In genomic region chr4:155831831-155832230, GRCm38 (mm10) we compare ENCODE assay signal across 8 mouse cellular contexts. TPM values are rescaled to one million over a fixed set of nuclear protein-coding genes. Genes with fewer than 3 reads are reported as not detected.
DNase-seq lines count a peak whose midpoint lies in the region; ATAC-seq lines count a peak whose summit lies in the region.

No protein-coding gene starts in this region.

- no peak for DNase-seq in heart, postnatal 25 days (ENCODE audit: low spot score)
- DNase-seq in NIH3T3 (ENCODE audit: low read depth) = peak; percentile 21
- DNase-seq in testis, postnatal 10 days (ENCODE audit: low spot score) = peak; percentile 62
- DNase-seq in urinary bladder, postnatal 25 days (ENCODE audit: low spot score) = no peak
- no peak for DNase-seq in cerebellum, adult 11-12 months

- ATAC-seq in heart, embryonic 12.5 days (ENCODE audit: insufficient number of reproducible peaks, low FRiP score) = peak; percentile 36
- ATAC-seq in hindbrain, embryonic 13.5 days (ENCODE audit: low FRiP score) = no peak; the same call in none of the 2 replicates
- peak; percentile 19 for ATAC-seq in liver, embryonic 15.5 days (ENCODE audit: insufficient read depth)

- H3K4me1 ChIP-seq in heart, embryonic 12.5 days (replicated peaks) = peaks cover 27% of the 10 kb centered on the region
- peaks cover 29% of the 10 kb centered on the region for H3K4me1 ChIP-seq in hindbrain, embryonic 13.5 days (replicated peaks)
- peaks cover 33% of the 10 kb centered on the region for H3K4me1 ChIP-seq in liver, embryonic 15.5 days (replicated peaks)

- under 1% methylated on average over 25 of the region's 25 CpGs for WGBS in heart, embryonic 12.5 days
- WGBS in hindbrain, embryonic 13.5 days = under 1% methylated on average over 25 of the region's 25 CpGs
- WGBS in liver, embryonic 15.5 days (ENCODE audit: insufficient replicate concordance) = under 1% methylated on average over 25 of the region's 25 CpGs

- intact Hi-C loops in heart, postnatal 25 days (cut with DNase I) = loop anchor here (2.0 to 5.0 kb wide), 3 partner anchors 19 to 110 kb away; partner anchors contain the start of genes Acap3, Ccnl2, Pusl1 and Ube2j2

- H3K27ac ChIP-seq in heart, embryonic 12.5 days (ENCODE audit: poor library complexity, severe bottlenecking) = peak overlapping the region; percentile 90
- peak overlapping the region; percentile 89 for H3K27ac ChIP-seq in hindbrain, embryonic 13.5 days
- peak overlapping the region; percentile 93 for H3K27ac ChIP-seq in liver, embryonic 15.5 days (replicated peaks)

- peaks cover 27% of the 10 kb centered on the region for H3K36me3 ChIP-seq in heart, embryonic 12.5 days
- peaks cover 10% of the 10 kb centered on the region for H3K36me3 ChIP-seq in hindbrain, embryonic 13.5 days
- H3K36me3 ChIP-seq in liver, embryonic 15.5 days (replicated peaks) = peaks cover 29% of the 10 kb centered on the region

- H3K9ac ChIP-seq in heart, embryonic 12.5 days = peak overlapping the region; percentile 95
- H3K9ac ChIP-seq in hindbrain, embryonic 13.5 days = peak overlapping the region; percentile 91
- H3K9ac ChIP-seq in liver, embryonic 15.5 days = peak overlapping the region; percentile 89

- peak overlapping the region; percentile 86 for H3K4me3 ChIP-seq in heart, embryonic 12.5 days
- peak overlapping the region; percentile 89 for H3K4me3 ChIP-seq in hindbrain, embryonic 13.5 days
- peak overlapping the region; percentile 93 for H3K4me3 ChIP-seq in liver, embryonic 15.5 days (replicated peaks)

- no peaks in the 10 kb centered on the region for H3K9me3 ChIP-seq in heart, embryonic 12.5 days (replicated peaks)
- H3K9me3 ChIP-seq in hindbrain, embryonic 13.5 days = no peaks in the 10 kb centered on the region
- no peaks in the 10 kb centered on the region for H3K9me3 ChIP-seq in liver, embryonic 15.5 days (replicated peaks)

- peak overlapping the region; percentile 91 for H3K4me2 ChIP-seq in heart, embryonic 12.5 days
- H3K4me2 ChIP-seq in hindbrain, embryonic 13.5 days = peak overlapping the region; percentile 99
- peak overlapping the region; percentile 90 for H3K4me2 ChIP-seq in liver, embryonic 15.5 days

- H3K27me3 ChIP-seq in heart, embryonic 12.5 days (replicated peaks) = no peaks in the 10 kb centered on the region
- H3K27me3 ChIP-seq in hindbrain, embryonic 13.5 days = no peaks in the 10 kb centered on the region
- no peaks in the 10 kb centered on the region for H3K27me3 ChIP-seq in liver, embryonic 15.5 days

RNA-seq across cellular contexts. Expression of gene Aurkaip1, which starts 0.8 kb away (rescaled TPM):
- polyA plus RNA-seq in heart, embryonic 12.5 days (2016; fragmentation: Nextera tagmentation; extraction: Ambion mirVana) = 128 and 132 TPM in 2 replicates
- 100 to 1,000 TPM; 108 to 109 TPM for total RNA-seq in heart, postnatal 25 days (2021)
- polyA plus RNA-seq in hindbrain, embryonic 13.5 days (2015; fragmentation: Nextera tagmentation; extraction: Ambion mirVana) = 142 and 148 TPM in 2 replicates
- polyA plus RNA-seq in liver, embryonic 15.5 days (2015; fragmentation: Nextera tagmentation; extraction: Ambion mirVana) = 94.0 and 108 TPM in 2 replicates

RNA-seq across cellular contexts. Expression of gene Mxra8, which starts 7.6 kb away (rescaled TPM):
- 50.2 and 62.4 TPM in 2 replicates for polyA plus RNA-seq in heart, embryonic 12.5 days (2016; fragmentation: Nextera tagmentation; extraction: Ambion mirVana)
- total RNA-seq in heart, postnatal 25 days (2021) = 10 to 100 TPM; 30.5 to 33.0 TPM
- polyA plus RNA-seq in hindbrain, embryonic 13.5 days (2015; fragmentation: Nextera tagmentation; extraction: Ambion mirVana) = 30.8 and 34.4 TPM in 2 replicates
- polyA plus RNA-seq in liver, embryonic 15.5 days (2015; fragmentation: Nextera tagmentation; extraction: Ambion mirVana) = 7.7 and 9.9 TPM in 2 replicates

RNA-seq across cellular contexts. Expression of gene Dvl1, which starts 15.4 kb away (rescaled TPM):
- 9.4 and 10.1 TPM in 2 replicates for polyA plus RNA-seq in heart, embryonic 12.5 days (2016; fragmentation: Nextera tagmentation; extraction: Ambion mirVana)
- 10 to 100 TPM; 43.3 to 44.3 TPM for total RNA-seq in heart, postnatal 25 days (2021)
- 7.8 and 8.5 TPM in 2 replicates for polyA plus RNA-seq in hindbrain, embryonic 13.5 days (2015; fragmentation: Nextera tagmentation; extraction: Ambion mirVana)
- polyA plus RNA-seq in liver, embryonic 15.5 days (2015; fragmentation: Nextera tagmentation; extraction: Ambion mirVana) = 5.0 and 6.9 TPM in 2 replicates

RNA-seq across cellular contexts. Expression of gene Ccnl2, which starts 19.5 kb away (rescaled TPM):
- polyA plus RNA-seq in heart, embryonic 12.5 days (2016; fragmentation: Nextera tagmentation; extraction: Ambion mirVana) = 137 TPM in 2 replicates
- 10 to 100 TPM; 35.6 to 37.8 TPM for total RNA-seq in heart, postnatal 25 days (2021)
- 171 and 173 TPM in 2 replicates for polyA plus RNA-seq in hindbrain, embryonic 13.5 days (2015; fragmentation: Nextera tagmentation; extraction: Ambion mirVana)
- 65.6 and 77.1 TPM in 2 replicates for polyA plus RNA-seq in liver, embryonic 15.5 days (2015; fragmentation: Nextera tagmentation; extraction: Ambion mirVana)

RNA-seq across cellular contexts. Expression of gene Mrpl20, which starts 29.2 kb away (rescaled TPM):
- polyA plus RNA-seq in heart, embryonic 12.5 days (2016; fragmentation: Nextera tagmentation; extraction: Ambion mirVana) = 137 and 151 TPM in 2 replicates
- 10 to 100 TPM; 75.0 to 78.0 TPM for total RNA-seq in heart, postnatal 25 days (2021)
- 253 and 261 TPM in 2 replicates for polyA plus RNA-seq in hindbrain, embryonic 13.5 days (2015; fragmentation: Nextera tagmentation; extraction: Ambion mirVana)
- 135 and 141 TPM in 2 replicates for polyA plus RNA-seq in liver, embryonic 15.5 days (2015; fragmentation: Nextera tagmentation; extraction: Ambion mirVana)

Comparison
In these comparisons a context has a peak if more than half of its experiments do, and no peak if none do; other contexts are left out.
1. DNase-seq: peak in NIH3T3 (single experiment) and testis, postnatal 10 days (single experiment); none in heart, postnatal 25 days (single experiment), urinary bladder, postnatal 25 days (single experiment) and cerebellum, adult 11-12 months (single experiment).
2. Peak in every context shown above with its lines, with median percentiles within 50 percentile points of each other: H3K27ac ChIP-seq, H3K4me2 ChIP-seq, H3K4me3 ChIP-seq and H3K9ac ChIP-seq.